Mouse (Mus musculus): ENCODE data around the gene Uqcc3.
"Not testable (repeated sequence)": the region's sequence is repeated elsewhere in the genome, so short reads cannot be mapped to it uniquely, and the experiment has no call there.

Uqcc3 gene

DNA sequence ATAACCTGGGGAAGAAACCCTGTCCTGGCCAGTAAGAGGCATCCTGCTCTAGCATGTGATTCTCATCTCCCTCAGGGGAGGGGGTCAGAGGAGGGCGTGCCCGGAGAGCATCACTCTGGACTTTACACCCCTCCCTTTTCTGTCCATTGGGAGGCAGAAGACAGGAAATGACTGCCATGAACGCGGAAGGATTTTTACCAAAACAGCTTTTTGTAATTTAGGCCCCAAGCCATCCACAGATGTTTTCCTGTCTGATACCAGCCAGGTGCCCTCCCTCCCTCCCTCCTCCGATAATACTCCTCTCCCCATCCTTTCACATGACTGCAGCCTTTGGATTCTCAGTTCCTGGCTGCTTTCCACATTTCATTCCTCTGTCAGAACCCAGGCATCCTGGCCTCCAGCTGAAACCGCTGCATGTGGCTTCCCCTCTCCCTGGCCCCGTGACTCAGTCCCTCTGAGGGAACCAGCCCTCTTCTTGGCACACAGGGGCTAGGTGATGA is 30.3 kb downstream of the Uqcc3 start, which contains the start of gene Lrrn4cl:
Lrrn4cl (plus strand) TSS at position 367 of the 500 bp plus-strand sequence.
- DNase-seq (ENCODE audit: low read depth) = no peak

DNA sequence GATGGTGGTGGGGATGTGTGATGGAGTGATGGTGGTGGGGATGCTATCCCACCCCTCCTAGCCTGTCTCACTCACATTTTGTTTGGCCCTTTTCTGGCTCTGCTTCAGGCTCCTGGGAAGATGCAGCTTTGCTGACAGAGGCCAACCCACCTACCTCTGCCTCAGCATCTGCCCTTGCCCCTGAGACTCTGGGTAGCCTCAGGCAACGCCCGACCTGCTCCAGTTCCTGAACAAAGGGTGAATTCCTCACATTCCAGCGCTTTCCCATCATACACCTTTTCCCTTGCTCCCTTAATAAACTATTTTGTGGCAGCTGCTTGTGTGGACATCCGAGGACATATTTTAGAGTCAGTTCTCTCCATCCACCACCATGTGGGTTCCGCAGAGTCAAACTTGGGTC is 32.4 kb downstream of the Uqcc3 start:
- no peak for DNase-seq (ENCODE audit: low read depth)

DNA sequence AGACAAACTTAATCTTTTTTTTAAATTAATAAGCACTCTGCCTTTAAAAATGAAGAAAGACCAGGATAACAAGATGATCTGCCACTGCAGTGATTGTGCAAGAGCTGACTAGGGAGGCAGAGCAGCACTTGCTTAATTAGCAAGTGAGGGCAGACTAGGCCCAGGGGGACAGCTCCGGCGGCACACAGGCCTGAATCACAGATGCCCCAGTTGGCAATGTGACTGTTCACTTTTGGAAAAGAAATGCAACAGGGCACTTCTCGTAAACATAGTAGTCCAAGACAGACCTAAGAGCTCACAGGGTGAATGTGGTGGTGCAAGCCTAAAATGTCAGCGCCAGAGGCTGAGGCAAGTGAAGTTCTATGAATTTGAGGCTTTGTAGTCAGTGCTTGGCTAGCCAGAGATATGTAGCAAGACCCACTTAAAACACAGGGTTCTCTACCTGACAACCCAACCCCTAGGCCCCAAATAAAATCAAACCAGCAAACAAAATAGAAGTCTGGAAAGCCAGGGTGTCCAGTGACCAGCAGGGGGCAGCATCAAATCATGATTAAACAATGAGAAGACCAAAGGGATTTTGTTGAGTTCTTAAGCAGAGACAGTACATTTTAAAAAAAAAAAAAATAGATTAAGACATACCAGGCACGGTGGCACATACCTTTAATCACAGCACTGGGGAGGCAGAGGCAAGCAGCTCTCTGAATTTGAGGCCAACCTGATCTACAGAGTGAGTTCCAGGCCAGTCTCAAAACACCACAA is 36.2 kb downstream of the Uqcc3 start:
- DNase-seq (ENCODE audit: low read depth) = peak; percentile 91

DNA sequence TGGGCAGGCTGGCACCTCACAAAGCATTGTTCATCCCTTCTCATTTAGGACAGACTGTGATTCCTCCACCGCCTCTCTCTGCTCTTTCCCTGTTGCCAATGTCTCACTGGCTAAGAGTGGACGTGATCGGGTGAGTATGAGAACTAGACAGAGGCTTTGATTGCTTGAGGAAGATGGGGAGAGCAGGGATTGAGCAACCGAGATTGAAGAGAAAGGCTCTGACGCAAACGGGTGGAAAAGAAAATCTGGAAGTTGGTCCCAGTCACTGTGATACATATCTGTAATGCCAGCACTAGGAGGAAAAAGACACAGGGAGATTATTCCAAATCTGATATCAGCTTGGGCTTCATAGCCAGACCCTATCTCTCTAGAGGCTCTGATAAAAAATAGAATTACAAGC is 37.8 kb downstream of the Uqcc3 start:
- no peak for DNase-seq (ENCODE audit: low read depth)

DNA sequence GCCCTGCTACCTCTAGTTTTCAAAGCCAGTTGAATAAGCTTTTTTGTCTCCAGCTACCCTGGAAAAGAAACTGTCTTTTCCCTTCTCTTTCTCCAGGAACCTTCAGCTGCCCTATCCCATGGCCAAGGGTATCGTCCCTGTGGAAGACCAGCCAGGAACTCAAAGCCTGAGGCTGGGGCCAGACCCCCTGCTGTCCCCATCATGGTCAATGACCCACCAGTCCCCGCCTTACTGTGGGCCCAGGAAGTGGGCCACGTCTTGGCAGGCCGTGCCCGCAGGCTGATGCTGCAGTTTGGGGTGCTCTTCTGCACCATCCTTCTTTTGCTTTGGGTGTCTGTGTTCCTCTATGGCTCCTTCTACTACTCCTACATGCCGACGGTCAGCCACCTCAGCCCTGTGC is 39.7 kb downstream of the Uqcc3 start:
- DNase-seq (ENCODE audit: low read depth) = no peak

DNA sequence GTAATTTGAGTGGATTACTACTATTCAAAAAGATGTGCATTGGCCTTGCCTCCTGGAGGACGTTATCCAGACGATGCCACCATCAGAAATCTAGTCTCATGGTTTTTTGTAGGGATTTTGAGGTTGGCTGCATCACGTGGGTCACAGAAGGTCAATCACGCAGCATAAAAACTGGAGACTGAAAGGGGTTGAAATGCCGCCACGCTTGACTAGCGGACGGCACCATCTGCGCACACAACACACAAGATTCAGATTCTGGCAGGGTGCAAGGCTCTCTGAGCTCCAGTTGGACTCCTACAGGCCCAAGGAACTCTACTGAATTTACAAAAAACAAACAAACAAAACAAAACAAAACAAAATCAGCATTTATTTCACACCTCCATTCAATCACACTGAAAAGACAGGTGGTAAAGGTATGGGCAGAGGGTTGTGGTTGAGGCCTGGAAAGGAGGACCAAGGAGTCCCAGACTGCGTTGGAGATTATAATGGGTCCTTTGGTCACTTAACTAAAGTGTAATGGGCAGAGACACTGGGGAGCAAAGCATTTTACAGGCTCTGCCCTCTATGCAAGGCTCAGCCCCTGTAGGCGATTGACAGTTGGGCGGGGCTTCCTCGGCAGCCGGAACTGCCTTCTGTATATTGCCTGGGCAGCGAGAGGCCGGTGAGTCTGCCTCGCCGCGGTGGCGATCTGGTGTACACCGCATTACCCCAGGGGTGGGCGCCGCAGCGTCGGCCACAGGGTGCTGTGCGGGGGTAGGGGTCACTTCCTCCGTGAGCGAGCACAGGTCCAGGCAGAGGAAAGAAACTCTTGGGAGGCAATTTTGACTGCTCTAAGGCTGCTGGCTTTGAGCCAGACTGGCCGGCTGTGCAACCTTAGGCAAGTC is 40.6 kb downstream of the Uqcc3 start:
- DNase-seq (ENCODE audit: low read depth) = peak; percentile 76

DNA sequence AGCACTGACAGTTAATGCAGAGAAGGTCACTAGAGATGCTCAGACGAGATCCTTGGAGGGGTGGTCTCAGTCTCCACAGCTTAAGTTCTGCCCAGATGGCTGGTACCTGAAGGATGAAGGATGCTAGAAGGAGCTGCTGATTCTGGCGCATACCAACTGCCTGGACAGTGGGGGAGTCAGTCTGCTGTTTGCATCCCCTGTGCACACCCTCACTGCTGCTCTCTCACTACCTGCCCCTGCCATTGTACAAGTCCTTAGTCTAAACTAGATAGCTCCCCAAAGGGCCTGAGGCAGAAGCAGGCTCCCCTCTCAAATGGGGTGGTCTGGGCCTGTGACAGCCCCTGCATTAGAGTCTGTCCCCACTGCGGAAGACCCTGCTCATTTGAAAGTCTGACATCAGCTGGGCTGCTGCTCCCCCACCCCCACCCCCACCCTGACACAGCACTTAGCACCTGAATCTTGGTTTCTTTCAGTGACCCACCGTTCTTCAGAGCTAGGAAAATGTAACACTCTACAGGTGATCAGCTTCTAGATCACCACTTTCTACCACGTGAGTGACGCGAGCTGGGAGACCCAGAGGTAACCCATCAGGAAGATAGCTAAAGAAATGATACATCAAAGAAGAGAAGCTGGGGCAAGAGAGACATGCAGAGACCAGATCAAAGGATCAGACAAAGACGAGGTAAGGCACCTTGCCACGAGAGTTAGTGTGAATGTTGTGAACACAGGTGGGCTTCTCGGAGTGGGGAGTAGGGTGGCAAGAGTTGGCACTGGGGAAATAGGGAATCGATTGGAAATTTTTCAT is 41.4 kb downstream of the Uqcc3 start, which contains the start of gene Gng3:
Gng3 (minus strand) TSS at position 92 of the 805 bp plus-strand sequence.
- DNase-seq (ENCODE audit: low read depth) = peak; percentile 31

DNA sequence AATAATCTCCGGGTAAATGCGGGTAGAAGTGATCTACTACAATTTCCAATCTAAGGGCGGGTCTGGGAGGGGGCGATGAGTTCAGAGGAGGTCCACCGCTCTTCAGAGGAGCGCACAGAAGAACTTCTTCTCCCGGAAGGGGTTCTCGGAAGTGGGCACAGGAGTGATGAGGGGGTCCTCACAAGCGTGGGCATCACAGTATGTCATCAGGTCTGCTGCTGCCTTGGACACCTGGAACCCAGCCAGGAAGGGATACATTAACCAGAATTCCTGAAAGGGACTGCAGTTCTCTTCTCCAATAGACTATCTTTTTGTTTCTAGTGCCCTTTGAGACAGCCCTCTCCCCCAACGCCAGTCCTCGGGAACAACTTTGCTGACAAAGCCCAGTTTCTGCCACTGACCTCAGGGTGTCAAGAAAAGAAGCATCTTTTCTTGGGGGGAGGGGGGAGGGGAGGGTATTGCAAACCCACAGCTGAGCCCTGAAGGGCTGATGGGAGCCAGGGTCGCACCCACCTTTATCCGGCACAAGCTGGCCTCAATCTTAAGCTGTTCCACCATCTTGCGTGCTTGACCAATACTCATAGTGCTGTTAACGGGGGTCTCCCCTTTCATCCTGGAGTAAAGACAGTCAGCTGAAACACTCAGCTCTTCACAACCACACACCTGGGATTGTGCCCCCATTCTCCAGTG is 42.5 kb downstream of the Uqcc3 start:
- no peak for DNase-seq (ENCODE audit: low read depth)

DNA sequence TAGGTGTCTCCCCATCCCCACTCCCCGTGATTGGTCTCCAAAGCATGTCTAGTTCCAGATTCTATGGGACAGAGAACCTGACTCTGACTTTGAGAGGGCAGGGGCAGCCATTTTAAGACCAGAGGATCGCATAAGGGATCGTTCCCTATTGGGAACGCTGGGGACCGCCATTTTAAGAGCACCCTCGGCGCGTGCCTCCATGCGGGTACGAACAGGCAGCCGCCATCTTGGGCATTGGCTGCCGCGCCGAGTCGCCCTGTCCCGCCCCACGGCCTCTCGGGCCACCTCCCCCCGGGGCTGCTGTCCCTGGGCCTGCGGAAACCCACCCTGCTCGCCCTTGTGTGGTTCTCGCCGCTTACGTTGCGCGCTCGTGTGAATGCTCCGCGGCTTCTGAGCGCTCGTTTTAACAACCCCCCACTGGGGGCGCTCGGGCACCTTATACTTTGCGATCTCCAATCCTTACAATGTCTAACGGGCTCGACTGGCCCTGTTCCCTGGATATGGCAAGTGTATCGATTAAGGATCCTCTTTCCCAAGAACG is 43.4 kb downstream of the Uqcc3 start, which contains the start of gene Bscl2:
Bscl2 (plus strand) TSS at position 217 of the 541 bp plus-strand sequence.
- DNase-seq (ENCODE audit: low read depth) = peak; percentile 92

DNA sequence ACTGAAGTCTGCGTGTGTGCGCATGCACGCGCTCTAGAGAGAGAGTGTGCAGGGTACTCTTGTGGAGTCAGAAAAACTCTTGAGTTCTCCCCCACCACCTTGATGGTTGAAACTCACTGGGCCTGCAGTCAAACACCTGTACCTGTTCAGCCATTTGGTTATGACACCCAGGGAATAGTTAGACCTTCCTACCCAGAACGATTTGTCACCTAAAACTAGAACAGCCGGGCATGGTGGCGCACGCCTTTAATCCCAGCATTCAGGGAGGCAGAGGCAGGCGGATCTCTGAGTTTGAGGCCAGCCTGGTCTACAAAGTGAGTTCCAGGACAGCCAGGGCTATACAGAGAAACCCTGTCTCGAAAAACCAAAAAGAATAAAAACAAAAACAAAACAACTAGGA is 44.4 kb downstream of the Uqcc3 start:
- not testable (repeated sequence) for DNase-seq (ENCODE audit: low read depth)

DNA sequence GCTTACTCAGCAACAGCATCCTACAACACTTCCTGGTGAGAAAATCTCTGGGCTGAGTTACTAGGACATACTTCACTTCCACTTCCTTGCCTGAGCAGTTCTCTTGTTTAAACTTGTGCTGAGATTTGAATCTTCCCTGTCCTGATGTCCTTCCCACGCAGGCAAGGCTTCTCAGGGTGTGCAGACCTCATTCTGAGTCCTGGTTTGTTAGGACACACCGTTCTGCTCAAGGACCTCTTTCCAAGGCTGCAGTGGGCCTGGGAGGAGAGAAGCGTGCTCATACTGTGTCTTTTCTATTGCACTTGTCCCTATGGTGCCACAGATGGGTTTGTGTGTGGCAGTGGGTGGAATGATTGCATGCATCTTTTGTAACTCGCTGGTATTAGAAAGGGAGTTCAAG is 47.8 kb downstream of the Uqcc3 start:
- no peak for DNase-seq (ENCODE audit: low read depth)

DNA sequence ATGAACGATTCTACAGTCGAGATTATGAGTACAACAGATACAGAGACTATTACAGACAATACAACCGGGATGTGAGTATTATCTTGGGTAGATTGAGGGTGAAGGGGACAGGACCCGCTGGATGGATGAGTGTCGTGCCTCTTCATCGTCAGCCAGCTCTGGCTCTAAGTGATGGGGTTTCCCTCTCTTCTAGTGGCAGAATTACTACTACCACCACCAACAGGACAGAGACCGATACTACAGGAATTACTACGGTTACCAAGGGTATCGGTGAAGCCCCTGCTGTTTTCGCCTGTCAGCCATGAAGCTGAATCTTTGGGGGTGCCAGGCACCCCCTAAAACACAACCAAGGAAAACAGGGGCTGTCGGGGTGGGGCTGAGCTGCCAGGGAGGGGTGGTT is 49.5 kb downstream of the Uqcc3 start:
- no peak for DNase-seq (ENCODE audit: low read depth)

DNA sequence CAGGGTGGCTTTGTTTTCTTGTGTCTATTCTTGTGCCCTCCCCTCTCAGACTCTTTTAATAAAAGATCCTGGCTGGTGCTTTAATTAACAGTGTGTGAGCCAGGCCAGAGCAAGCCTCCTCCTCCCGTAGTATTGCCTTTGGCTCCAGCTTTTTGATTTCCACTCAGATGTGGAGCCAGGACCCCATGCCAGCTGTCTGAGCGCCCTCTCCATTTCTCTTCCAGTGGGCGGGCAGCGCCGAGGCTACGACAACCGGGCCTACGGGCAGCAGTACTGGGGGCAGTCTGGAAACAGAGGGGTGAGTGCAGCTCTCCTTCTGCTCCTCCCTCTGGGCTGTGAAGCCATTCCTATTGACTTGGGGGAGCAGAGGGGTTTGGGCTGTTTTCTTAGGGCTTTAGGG is 50.1 kb downstream of the Uqcc3 start:
- DNase-seq (ENCODE audit: low read depth) = no peak

All from induced T-regulatory cell, adult 2 months (primary cell).